In genomic region chr4:71968701-71969100, GRCm38 (mm10) we compare ENCODE assay signal across 9 mouse cellular contexts.
DNase-seq lines count a peak whose midpoint lies in the region; ATAC-seq and TF ChIP-seq lines count a peak whose summit lies in the region.
"Had no signal": no experiment of that assay in that cellular context is flagged by ENCODE, and none has a peak within 500 bp of the region (broad histone marks: within the 10 kb centered on the region; RNA-seq: fewer than 3 reads in every experiment).

No protein-coding gene starts in this region.

- H3K4me3 ChIP-seq in hindbrain, postnatal 0 days (ENCODE audit: low read length), result no peak overlapping the region
- no peak overlapping the region for H3K4me3 ChIP-seq in hindbrain, embryonic 14.5 days (replicated peaks; ENCODE audit: low read length)
- H3K4me3 ChIP-seq: megakaryocyte, embryonic 14.5 days had no signal

- no peak overlapping the region for H3K9ac ChIP-seq in hindbrain, postnatal 0 days (replicated peaks; ENCODE audit: low read length)
- H3K9ac ChIP-seq in hindbrain, embryonic 14.5 days, result no peak overlapping the region

- H3K36me3 ChIP-seq in hindbrain, postnatal 0 days (ENCODE audit: insufficient read depth, low read length), result no peaks in the 10 kb centered on the region
- H3K36me3 ChIP-seq in hindbrain, embryonic 14.5 days (replicated peaks; ENCODE audit: control insufficient read depth, insufficient read depth), result no peaks in the 10 kb centered on the region

- no peaks in the 10 kb centered on the region for H3K27me3 ChIP-seq in hindbrain, postnatal 0 days (ENCODE audit: insufficient read depth, low read length)
- no peaks in the 10 kb centered on the region for H3K27me3 ChIP-seq in hindbrain, embryonic 14.5 days (ENCODE audit: control insufficient read depth, insufficient read depth, low read length)
- H3K27me3 ChIP-seq: megakaryocyte, embryonic 14.5 days had no signal

- intact Hi-C loops in left cerebral cortex, postnatal 10 days (cut with DNase I), result no loop called here

- H3K27ac ChIP-seq in hindbrain, postnatal 0 days, result no peak overlapping the region
- H3K27ac ChIP-seq in hindbrain, embryonic 14.5 days, result no peak overlapping the region

- no peaks in the 10 kb centered on the region for H3K4me1 ChIP-seq in hindbrain, postnatal 0 days (ENCODE audit: insufficient read depth, low read length)
- no peaks in the 10 kb centered on the region for H3K4me1 ChIP-seq in hindbrain, embryonic 14.5 days (replicated peaks; ENCODE audit: control insufficient read depth, insufficient read depth, low read length)
- H3K4me1 ChIP-seq: megakaryocyte, embryonic 14.5 days had no signal

- no peaks in the 10 kb centered on the region for H3K9me3 ChIP-seq in hindbrain, postnatal 0 days (ENCODE audit: low read length)
- no peaks in the 10 kb centered on the region for H3K9me3 ChIP-seq in hindbrain, embryonic 14.5 days (ENCODE audit: control insufficient read depth, low read length)
- H3K9me3 ChIP-seq: megakaryocyte, embryonic 14.5 days had no signal

- TF ChIP-seq CTCF in hindbrain, postnatal 0 days (IDR thresholded peaks at IDR 0.05; ENCODE audit: low read depth), result no peak

- DNase-seq in hindbrain, postnatal 0 days (ENCODE audit: low spot score), result peak; percentile 13
- DNase-seq in hindbrain, embryonic 14.5 days (ENCODE audit: low spot score), result no peak
- peak; percentile 87 for DNase-seq in NIH3T3 (ENCODE audit: low read depth)
- DNase-seq in fibroblast of lung, adult 2 months (ENCODE audit: low read depth), result peak; percentile 20
- peak; percentile 50 to 55 for DNase-seq in kidney, postnatal 36 days
- no peak for DNase-seq in MN1 (ENCODE audit: low spot score)
- no peak for DNase-seq in left cerebral cortex, postnatal 10 days (ENCODE audit: extremely low spot score in 1 of 2, low spot score in 2 of 2)
- no peak for DNase-seq in frontal cortex, postnatal 14 days (ENCODE audit: low spot score in 2 of 2)

- H3K4me2 ChIP-seq in hindbrain, postnatal 0 days (ENCODE audit: low read depth, low read length), result no peak overlapping the region
- H3K4me2 ChIP-seq in hindbrain, embryonic 14.5 days (replicated peaks), result no peak overlapping the region

- WGBS in hindbrain, postnatal 0 days, result 39% methylated on average over 1 of the region's 1 CpGs
- 58% methylated on average over 1 of the region's 1 CpGs for WGBS in hindbrain, embryonic 14.5 days

- ATAC-seq in hindbrain, postnatal 0 days, result no peak
- ATAC-seq in hindbrain, embryonic 14.5 days (ENCODE audit: low FRiP score), result no peak

Comparison
In these comparisons a context has a peak if more than half of its experiments do, and no peak if none do; other contexts are left out.
1. DNase-seq: peak in hindbrain, postnatal 0 days (single experiment), NIH3T3 (single experiment), fibroblast of lung, adult 2 months (single experiment) and kidney, postnatal 36 days (2 of 2); none in hindbrain, embryonic 14.5 days (single experiment), MN1 (single experiment), left cerebral cortex, postnatal 10 days (0 of 2) and frontal cortex, postnatal 14 days (0 of 2).